Mouse (Mus musculus) cerebellum, adult 2 months (tissue): Measurements from ENCODE around the gene Galns.

Experiments used
- CTCF ChIP-seq: fragments of 200-500 bp; IDR thresholded peaks from 2 replicates; pipeline ENCODE4 v1.5.1; 2011; ENCODE audit warnings: low read depth, mild to moderate bottlenecking, control low read depth, low read length, moderate library complexity, borderline replicate concordance; ENCODE audit not compliant: insufficient read depth
- POLR2A ChIP-seq: fragments of 200-500 bp; IDR thresholded peaks from 2 replicates; pipeline ENCODE4 v1.6.1; 2011; ENCODE audit warnings: low read length, control low read depth, borderline replicate concordance; ENCODE audit not compliant: insufficient read depth

GRCm38 (mm10) chr8:122646337-122646736 is 35.1 kb upstream of the Galns start:
- no peak for TF ChIP-seq POLR2A
- no peak for TF ChIP-seq CTCF
